Mouse (Mus musculus) myocyte (in vitro differentiated cells): ENCODE data around the gene Capn3.

ENCODE experiments used
- CEBPB ChIP-seq: IDR thresholded peaks from 2 replicates; pipeline ENCODE4 v1.6.1; 2011; ENCODE audit warnings: mild to moderate bottlenecking, moderate library complexity; ENCODE audit not compliant: poor library complexity, insufficient read depth, severe bottlenecking
- E2F4 ChIP-seq: IDR thresholded peaks from one replicate; pipeline ENCODE4 v1.6.1; 2011; ENCODE audit warnings: mild to moderate bottlenecking, control low read depth, moderate library complexity; ENCODE audit not compliant: insufficient read depth
- MAX ChIP-seq: IDR thresholded peaks from one replicate; pipeline ENCODE4 v1.6.1; 2011; ENCODE audit warnings: low read depth, mild to moderate bottlenecking, control low read depth
- MYOG ChIP-seq, 3 experiments: IDR thresholded peaks; one replicate each; pipeline ENCODE4 v1.6.1; 2011; ENCODE audit warnings: control low read depth in 2 of 3, low read depth in 2 of 3, mild to moderate bottlenecking in 2 of 3; ENCODE audit not compliant: insufficient read length in 2 of 3, control insufficient read depth in 1 of 3, insufficient read depth in 1 of 3
- POLR2A ChIP-seq: IDR thresholded peaks from one replicate; pipeline ENCODE4 v1.6.1; 2011; ENCODE audit warnings: low read depth, mild to moderate bottlenecking, control low read depth, moderate library complexity; ENCODE audit not compliant: insufficient read length
- POLR2AphosphoS2 ChIP-seq: IDR thresholded peaks from one replicate; pipeline ENCODE4 v1.6.1; 2011; ENCODE audit warnings: low read depth, control low read depth; ENCODE audit not compliant: insufficient read length
- SRF ChIP-seq: IDR thresholded peaks from one replicate; pipeline ENCODE4 v1.6.1; 2011; ENCODE audit warnings: low read depth; ENCODE audit not compliant: control insufficient read depth, insufficient read length
- TCF12 ChIP-seq: IDR thresholded peaks from one replicate; pipeline ENCODE4 v1.6.1; 2011; ENCODE audit warnings: mild to moderate bottlenecking, control low read depth; ENCODE audit not compliant: poor library complexity, insufficient read depth, severe bottlenecking
- TCF3 ChIP-seq: IDR thresholded peaks from one replicate; pipeline ENCODE4 v1.6.1; 2011; ENCODE audit warnings: low read depth, control low read depth; ENCODE audit not compliant: insufficient read length
- USF1 ChIP-seq: IDR thresholded peaks from one replicate; pipeline ENCODE4 v1.6.1; 2011; ENCODE audit warnings: low read depth, mild to moderate bottlenecking, control low read depth, moderate library complexity

DNA sequence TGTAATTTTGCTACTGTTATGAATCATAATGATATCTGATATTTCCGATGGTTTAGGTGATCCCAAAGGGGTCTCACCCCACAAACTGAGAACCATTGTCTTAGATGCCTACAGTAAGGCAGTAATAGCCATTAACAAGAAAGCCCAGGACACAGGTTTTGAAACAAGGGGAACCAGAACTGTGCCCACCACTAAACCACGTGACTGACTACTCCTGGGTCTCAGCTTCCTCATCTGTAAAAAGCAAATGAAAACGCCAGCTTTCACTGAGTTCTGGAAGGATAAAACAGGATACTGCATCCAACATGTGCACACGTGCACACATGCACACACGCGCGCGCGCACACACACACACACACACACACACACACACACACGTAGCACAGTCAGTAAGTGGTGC, 13.9 kb downstream of the Capn3 start:
- TF ChIP-seq E2F4 (no peak), TCF12 (no peak), POLR2A (no peak), POLR2AphosphoS2 (no peak), MAX (no peak), MYOG (IDR thresholded peaks at IDR 0.05; ENCODE audit: control insufficient read depth in 1 of 3, insufficient read depth in 1 of 3, insufficient read length in 2 of 3, low read depth in 2 of 3) (no peak), CEBPB (no peak), USF1 (no peak), TCF3 (no peak), SRF (no peak)
